Mouse (Mus musculus): ENCODE data around the gene Olfr615.
"Not testable (repeated sequence)": the region's sequence is repeated elsewhere in the genome, so short reads cannot be mapped to it uniquely, and the experiment has no call there.

Gene Olfr615

GRCm38 (mm10) chr7:103555779-103556178 is at the start of gene Olfr615:
Olfr615 (plus strand) TSS chr7:103556079.
- no peak for DNase-seq

- no peak for DNase-seq
These were observed 43.9 kb upstream of the Olfr615 start, which contains the start of gene Olfr610 for GRCm38 (mm10) chr7:103512022-103512421. Olfr610 (minus strand) TSS chr7:103512122.

GRCm38 (mm10) chr7:103520746-103521145 is 35.1 kb upstream of the Olfr615 start, which contains the start of gene Olfr611:
Olfr611 (minus strand) TSS chr7:103520846.
- not testable (repeated sequence) for DNase-seq

GRCm38 (mm10) chr7:103542617-103543016 is 13.3 kb upstream of the Olfr615 start, which contains the start of gene Olfr612:
Olfr612 (minus strand) TSS chr7:103542717.
- not testable (repeated sequence) for DNase-seq

GRCm38 (mm10) chr7:103547774-103548173 is 8.1 kb upstream of the Olfr615 start, which contains the start of gene Olfr613:
Olfr613 (plus strand) TSS chr7:103548074.
- DNase-seq, result no peak

- no peak for DNase-seq
These were observed 13.2 kb downstream of the Olfr615 start, which contains the start of gene Olfr616 for GRCm38 (mm10) chr7:103569043-103569442. Olfr616 (minus strand) TSS chr7:103569143.

GRCm38 (mm10) chr7:103572761-103573160 is 16.9 kb downstream of the Olfr615 start, which contains the start of gene Olfr617:
Olfr617 (plus strand) TSS chr7:103573061.
- no peak for DNase-seq

- no peak for DNase-seq
These were observed 33.9 kb downstream of the Olfr615 start, which contains the start of gene Olfr618 for GRCm38 (mm10) chr7:103589803-103590202. Olfr618 (plus strand) TSS chr7:103590103.

- no peak for DNase-seq
These were observed 44.4 kb downstream of the Olfr615 start, which contains the start of gene Olfr619 for GRCm38 (mm10) chr7:103600275-103600674. Olfr619 (plus strand) TSS chr7:103600575.

- DNase-seq, result no peak
These were observed 51.5 kb downstream of the Olfr615 start for GRCm38 (mm10) chr7:103607425-103607824.

GRCm38 (mm10) chr7:103612434-103612833 is 56.6 kb downstream of the Olfr615 start, which contains the start of gene Olfr620:
Olfr620 (minus strand) TSS chr7:103612534.
- no peak for DNase-seq

Measured in right cerebral cortex, adult 18-20 months (tissue).